Mouse (Mus musculus): ENCODE measurements at regions not wholly inside any gene's neighbourhood (a gene's known extent, or its start where the extent isn't known, plus 50 kb on each side); places are given as distances from the start of the nearest gene placed in this dataset.

DNA sequence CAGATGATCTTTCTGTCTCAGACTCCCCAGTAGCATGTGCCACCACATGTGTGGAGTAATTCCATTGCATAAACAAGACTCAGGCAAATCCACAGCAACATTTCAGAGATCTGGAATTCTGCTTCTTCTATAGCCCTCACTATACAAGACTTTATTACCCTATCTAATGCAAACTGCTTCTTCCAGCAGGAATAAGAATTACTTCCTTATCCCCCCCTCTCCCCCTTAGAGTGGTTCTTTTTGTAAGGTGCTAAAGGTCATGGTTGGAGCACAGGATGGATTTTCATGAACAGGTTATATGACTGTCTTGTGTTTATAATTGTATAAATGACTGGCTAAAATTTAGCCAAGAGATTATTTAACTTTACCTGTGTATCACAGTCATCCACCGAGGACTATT lies 5037.4 kb downstream of the 9330182O14Rik start:
- no peaks in the 10 kb centered on the region for H3K36me3 ChIP-seq (ENCODE audit: control insufficient read depth, insufficient read depth, low read length)
- DNase-seq (ENCODE audit: low spot score, missing footprints) (no peak), ATAC-seq (ENCODE audit: low FRiP score) (no peak)
- no peak overlapping the region for H3K4me3 ChIP-seq (ENCODE audit: low read depth, low read length)
- H3K27me3 ChIP-seq (ENCODE audit: control insufficient read depth, insufficient read depth, low read length) = no peaks in the 10 kb centered on the region
- no peaks in the 10 kb centered on the region for H3K9me3 ChIP-seq (ENCODE audit: control insufficient read depth, low read length)
- WGBS = 90% methylated on average over 1 of the region's 1 CpGs
- H3K27ac ChIP-seq (ENCODE audit: low read depth, low read length) = no peak overlapping the region
- no peaks in the 10 kb centered on the region for H3K4me1 ChIP-seq (ENCODE audit: control insufficient read depth, insufficient read depth, low read length)
- H3K9ac ChIP-seq (ENCODE audit: low read length) = no peak overlapping the region
- no peak overlapping the region for H3K4me2 ChIP-seq

DNA sequence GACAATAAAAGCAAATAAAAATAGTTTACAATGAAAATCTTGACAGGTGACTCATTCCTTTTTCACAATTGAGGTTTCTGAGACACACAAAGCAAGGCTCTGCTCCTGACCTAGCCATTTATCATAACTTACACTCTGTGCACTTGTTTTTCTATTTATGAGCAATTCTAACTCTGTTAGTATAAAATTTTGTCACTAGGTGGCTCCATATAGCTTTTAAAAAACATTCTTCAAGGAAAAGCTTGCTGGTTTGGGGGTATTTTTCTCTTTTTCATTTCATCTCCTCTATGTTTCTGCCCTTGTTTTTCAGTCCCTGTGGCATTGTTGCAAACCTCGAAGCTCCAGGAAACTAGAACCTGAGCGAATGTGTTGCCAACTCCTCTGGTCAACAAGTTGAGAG lies 5044.2 kb downstream of the 9330182O14Rik start:
- Histone ChIP-seq H3K9me3 (ENCODE audit: control insufficient read depth, low read length) (no peaks in the 10 kb centered on the region), H3K36me3 (ENCODE audit: control insufficient read depth, insufficient read depth, low read length) (no peaks in the 10 kb centered on the region), H3K4me2 (no peak overlapping the region), H3K27me3 (ENCODE audit: control insufficient read depth, insufficient read depth, low read length) (no peaks in the 10 kb centered on the region), H3K4me3 (ENCODE audit: low read depth, low read length) (no peak overlapping the region), H3K27ac (ENCODE audit: low read depth, low read length) (no peak overlapping the region), H3K4me1 (ENCODE audit: control insufficient read depth, insufficient read depth, low read length) (no peaks in the 10 kb centered on the region), H3K9ac (ENCODE audit: low read length) (no peak overlapping the region)
- no peak for DNase-seq (ENCODE audit: low spot score, missing footprints)
- WGBS = 58% methylated on average over 2 of the region's 2 CpGs
- no peak for ATAC-seq (ENCODE audit: low FRiP score)

DNA sequence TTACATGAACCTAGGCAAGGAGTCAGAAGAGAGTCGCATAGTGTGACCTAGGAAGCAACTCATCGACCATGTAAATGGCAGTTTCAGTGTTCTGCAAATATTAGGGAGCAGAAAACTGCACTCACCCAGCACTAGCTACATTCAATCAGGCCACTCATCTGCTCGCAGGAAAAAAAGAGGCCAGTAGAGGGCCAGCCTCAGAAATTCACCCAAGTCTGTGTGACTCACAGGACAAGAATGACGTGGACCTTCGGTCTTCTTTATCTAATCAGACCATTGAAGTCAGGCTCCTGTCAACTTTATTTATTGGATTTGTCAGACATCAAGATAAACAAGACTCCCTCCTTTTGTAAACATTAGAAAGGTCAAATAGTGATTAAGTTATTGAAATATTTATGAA lies 5046.0 kb downstream of the 9330182O14Rik start:
- Histone ChIP-seq H3K36me3 (ENCODE audit: control insufficient read depth, insufficient read depth, low read length) (no peaks in the 10 kb centered on the region), H3K9ac (ENCODE audit: low read length) (no peak overlapping the region), H3K27me3 (ENCODE audit: control insufficient read depth, insufficient read depth, low read length) (no peaks in the 10 kb centered on the region), H3K4me2 (no peak overlapping the region), H3K4me3 (ENCODE audit: low read depth, low read length) (no peak overlapping the region), H3K27ac (ENCODE audit: low read depth, low read length) (no peak overlapping the region), H3K9me3 (ENCODE audit: control insufficient read depth, low read length) (no peaks in the 10 kb centered on the region), H3K4me1 (ENCODE audit: control insufficient read depth, insufficient read depth, low read length) (no peaks in the 10 kb centered on the region)
- 59% methylated on average over 5 of the region's 5 CpGs for WGBS
- peak; percentile 84 for DNase-seq (ENCODE audit: low spot score, missing footprints)
- ATAC-seq (ENCODE audit: low FRiP score) = peak; percentile 72

Measured in midbrain, embryonic 11.5 days (tissue).